Mouse (Mus musculus) midbrain, embryonic 10.5 days (tissue): ENCODE results near the gene Mecom. TPM values are rescaled to one million over a fixed set of nuclear protein-coding genes. Genes with fewer than 3 reads are reported as not detected.
"Not testable (repeated sequence)": the region's sequence is repeated elsewhere in the genome, so short reads cannot be mapped to it uniquely, and the experiment has no call there.

Experiments used
- DNase-seq: peaks from one replicate; pipeline ENCODE4 v3.0.0-alpha.2; 2017; ENCODE audit warnings: low spot score
- H3K27ac ChIP-seq: fragments of 300-500 bp; sonication (generic); replicated peaks from 2 replicates; pipeline ENCODE4 v1.5.1; 2016; ENCODE audit warnings: mild to moderate bottlenecking
- H3K27me3 ChIP-seq: fragments of 300-500 bp; sonication (generic); 2 replicates; pipeline ENCODE4 v1.6.1; 2016; ENCODE audit warnings: low read depth, mild to moderate bottlenecking; ENCODE audit not compliant: poor library complexity, severe bottlenecking
- H3K36me3 ChIP-seq: fragments of 300-500 bp; sonication (generic); 2 replicates; pipeline ENCODE4 v1.6.1; 2016; ENCODE audit warnings: mild to moderate bottlenecking, moderate library complexity
- H3K4me1 ChIP-seq: fragments of 300-500 bp; sonication (generic); 2 replicates; pipeline ENCODE4 v1.6.1; 2016
- H3K4me3 ChIP-seq: fragments of 300-500 bp; sonication (generic); 2 replicates; pipeline ENCODE4 v1.5.1; 2016; ENCODE audit warnings: mild to moderate bottlenecking, moderate library complexity
- H3K9me3 ChIP-seq: fragments of 300-500 bp; sonication (generic); replicated peaks from 2 replicates; pipeline ENCODE4 v1.6.1; 2016; ENCODE audit warnings: mild to moderate bottlenecking
- WGBS: fragments of 180-500 bp; shearing (Covaris S2); methylation state at CpG from one replicate; pipeline ENCODE4 v1.1.7; 2016; 5-methylcytosine and 5-hydroxymethylcytosine counted together
- polyA plus RNA-seq: library from polyadenylated mRNA; unstranded; fragments of >200 nt; fragmentation: Nextera tagmentation; extraction: Ambion mirVana; gene quantifications from 2 replicates; pipeline ENCODE4 v1.2.1, GENCODE M21; 2016

Mecom gene
- polyA plus RNA-seq, 1 experiment from 2014 or later = 22.6 TPM

DNA sequence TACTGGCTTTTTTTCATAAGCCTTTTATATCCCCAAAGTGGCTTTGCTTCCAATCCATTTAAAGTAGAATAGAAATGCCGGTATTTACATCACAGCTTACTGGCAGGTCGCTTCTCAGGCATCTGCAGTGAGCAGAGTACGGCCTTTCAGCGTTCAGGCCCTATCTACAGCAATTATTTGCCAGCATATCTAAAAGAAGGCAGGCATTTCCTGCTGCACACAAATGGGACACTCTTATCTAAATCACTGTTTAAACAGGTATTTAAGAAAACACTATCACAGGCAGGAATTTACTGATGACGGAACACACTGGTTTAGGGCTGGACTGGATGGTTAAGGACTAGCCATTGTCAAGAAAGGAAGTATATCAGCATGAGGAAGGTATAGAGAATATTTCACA is 301.9 kb downstream of the Mecom start:
- peaks cover 14% of the 10 kb centered on the region for H3K4me1 ChIP-seq
- WGBS = 86% methylated on average over 5 of the region's 5 CpGs
- H3K9me3 ChIP-seq = no peaks in the 10 kb centered on the region
- no peak overlapping the region for H3K4me3 ChIP-seq
- no peaks in the 10 kb centered on the region for H3K27me3 ChIP-seq
- DNase-seq = no peak
- no peaks in the 10 kb centered on the region for H3K36me3 ChIP-seq
- no peak overlapping the region for H3K27ac ChIP-seq

- 0 out of 2 replicates have a peak overlapping the region, but pooled peaks have one; percentile 10 for H3K27ac ChIP-seq
- no peaks in the 10 kb centered on the region for H3K9me3 ChIP-seq
- 39% methylated on average over 7 of the region's 7 CpGs for WGBS
- no peak overlapping the region for H3K4me3 ChIP-seq
- peaks cover 14% of the 10 kb centered on the region for H3K4me1 ChIP-seq
- H3K36me3 ChIP-seq = no peaks in the 10 kb centered on the region
- no peak for DNase-seq
- no peaks in the 10 kb centered on the region for H3K27me3 ChIP-seq
Measured at GRCm38 (mm10) chr3:30244401-30244871, 303.4 kb downstream of the Mecom start.

- H3K36me3 ChIP-seq = no peaks in the 10 kb centered on the region
- no peak for DNase-seq
- WGBS = 88% methylated on average over 8 of the region's 8 CpGs
- H3K4me3 ChIP-seq = no peak overlapping the region
- no peaks in the 10 kb centered on the region for H3K9me3 ChIP-seq
- no peaks in the 10 kb centered on the region for H3K27me3 ChIP-seq
- H3K4me1 ChIP-seq = peaks cover 14% of the 10 kb centered on the region
- H3K27ac ChIP-seq = no peak overlapping the region
Measured at GRCm38 (mm10) chr3:30243776-30244275, 304.0 kb downstream of the Mecom start.

DNA sequence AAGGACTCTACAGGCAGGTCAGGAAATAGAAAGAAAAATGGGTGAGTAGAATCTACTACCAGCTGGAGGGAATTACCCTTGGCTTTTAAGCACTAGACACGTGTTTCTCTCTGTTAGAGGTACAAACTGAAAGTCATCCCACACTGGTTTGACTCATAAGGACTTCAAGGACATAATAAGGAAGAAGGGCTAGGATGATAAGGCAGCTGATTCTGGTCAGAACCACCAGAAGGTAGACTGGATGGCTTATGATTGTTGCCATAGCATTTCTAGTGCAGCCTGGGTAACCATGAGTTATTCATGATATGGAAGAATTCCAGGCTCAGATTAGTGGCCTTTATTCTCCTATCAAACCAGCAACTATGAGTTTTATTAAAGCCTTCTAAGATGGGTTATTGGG is 308.4 kb downstream of the Mecom start:
- Histone ChIP-seq H3K27ac (no peak overlapping the region), H3K9me3 (no peaks in the 10 kb centered on the region), H3K27me3 (no peaks in the 10 kb centered on the region), H3K4me1 (peaks cover 8% of the 10 kb centered on the region), H3K4me3 (no peak overlapping the region), H3K36me3 (no peaks in the 10 kb centered on the region)
- peak; percentile 2 for DNase-seq
- 75% methylated on average over 1 of the region's 1 CpGs for WGBS

- Histone ChIP-seq H3K27me3 (no peaks in the 10 kb centered on the region), H3K27ac (no peak overlapping the region), H3K4me1 (no peaks in the 10 kb centered on the region), H3K9me3 (no peaks in the 10 kb centered on the region), H3K36me3 (no peaks in the 10 kb centered on the region), H3K4me3 (no peak overlapping the region)
- WGBS = 94% methylated on average over 5 of the region's 5 CpGs
- no peak for DNase-seq
Measured at GRCm38 (mm10) chr3:30237493-30237892, 310.3 kb downstream of the Mecom start.

GRCm38 (mm10) chr3:30234018-30234417 is 313.8 kb downstream of the Mecom start:
- Histone ChIP-seq H3K9me3 (no peaks in the 10 kb centered on the region), H3K27ac (no peak overlapping the region), H3K36me3 (no peaks in the 10 kb centered on the region), H3K27me3 (peaks cover 11% of the 10 kb centered on the region; the same call in 1 of the 2 replicates), H3K4me3 (no peak overlapping the region), H3K4me1 (no peaks in the 10 kb centered on the region)
- 95% methylated on average over 1 of the region's 1 CpGs for WGBS
- DNase-seq = peak; percentile 6

DNA sequence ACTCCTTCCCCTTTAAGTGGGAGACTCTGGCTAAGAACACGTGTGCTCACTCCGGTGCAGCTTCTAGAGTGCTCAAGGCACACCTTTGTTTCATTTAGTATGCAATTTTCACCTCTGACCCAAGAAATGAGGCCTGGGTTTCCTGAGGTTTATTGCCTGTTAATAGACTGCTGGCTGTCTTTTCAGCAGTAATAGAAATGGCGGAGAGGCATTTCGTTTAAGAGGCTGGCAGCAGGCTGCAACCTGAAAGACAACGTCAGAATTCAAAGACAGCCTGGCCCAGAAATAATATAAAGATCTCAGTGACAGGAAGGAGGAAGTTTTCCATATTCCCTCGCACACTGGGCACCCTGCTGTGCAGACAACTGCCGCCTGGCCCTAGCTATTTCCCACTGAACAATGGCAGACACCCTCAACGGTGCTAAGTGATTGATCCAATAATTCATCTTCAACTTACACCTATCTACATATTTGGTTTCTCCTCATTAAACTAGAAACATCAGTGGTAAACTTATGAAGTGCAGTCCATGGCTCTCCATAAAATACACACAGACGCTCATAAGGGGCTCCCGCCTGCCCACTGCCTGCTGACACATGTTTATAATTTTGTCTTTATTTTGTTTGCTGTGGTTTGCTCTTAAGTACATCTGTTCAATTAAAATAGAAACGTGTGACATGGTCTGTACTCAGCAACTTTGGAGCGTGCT is 319.7 kb downstream of the Mecom start:
- Histone ChIP-seq H3K4me3 (no peak overlapping the region), H3K27me3 (peaks cover 51% of the 10 kb centered on the region), H3K9me3 (no peaks in the 10 kb centered on the region), H3K4me1 (peaks cover 29% of the 10 kb centered on the region), H3K36me3 (no peaks in the 10 kb centered on the region), H3K27ac (peak overlapping the region; percentile 28; the same call in 1 of the 2 replicates)
- WGBS = 57% methylated on average over 12 of the region's 12 CpGs
- peak; percentile 11 for DNase-seq

DNA sequence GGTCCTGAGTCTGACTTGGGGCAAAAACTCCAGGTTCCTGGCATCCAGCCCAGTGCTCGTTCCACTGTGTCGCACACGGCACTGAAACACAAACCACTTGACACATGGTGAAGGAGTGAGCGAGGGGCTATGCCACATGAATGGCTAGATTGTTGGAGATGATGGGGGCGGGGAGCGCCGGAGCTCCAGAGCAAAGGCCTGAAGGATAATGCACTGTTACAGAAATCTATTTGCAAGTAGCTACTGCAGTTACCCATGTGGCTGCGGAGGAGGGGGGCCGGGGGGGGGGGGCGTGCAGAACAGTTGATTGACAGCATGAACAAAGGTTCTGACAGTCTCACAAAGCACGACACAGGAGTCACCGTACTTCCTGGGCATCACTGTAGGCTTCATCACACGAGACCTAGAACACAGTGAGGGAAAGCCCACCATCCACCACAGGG is 320.9 kb downstream of the Mecom start:
- 60% methylated on average over 13 of the region's 13 CpGs for WGBS
- H3K4me3 ChIP-seq = no peak overlapping the region
- H3K36me3 ChIP-seq = no peaks in the 10 kb centered on the region
- H3K27me3 ChIP-seq = peaks cover 62% of the 10 kb centered on the region
- peak overlapping the region; percentile 34 for H3K27ac ChIP-seq
- H3K4me1 ChIP-seq = peaks cover 41% of the 10 kb centered on the region
- peak; percentile 60 for DNase-seq
- no peaks in the 10 kb centered on the region for H3K9me3 ChIP-seq

DNA sequence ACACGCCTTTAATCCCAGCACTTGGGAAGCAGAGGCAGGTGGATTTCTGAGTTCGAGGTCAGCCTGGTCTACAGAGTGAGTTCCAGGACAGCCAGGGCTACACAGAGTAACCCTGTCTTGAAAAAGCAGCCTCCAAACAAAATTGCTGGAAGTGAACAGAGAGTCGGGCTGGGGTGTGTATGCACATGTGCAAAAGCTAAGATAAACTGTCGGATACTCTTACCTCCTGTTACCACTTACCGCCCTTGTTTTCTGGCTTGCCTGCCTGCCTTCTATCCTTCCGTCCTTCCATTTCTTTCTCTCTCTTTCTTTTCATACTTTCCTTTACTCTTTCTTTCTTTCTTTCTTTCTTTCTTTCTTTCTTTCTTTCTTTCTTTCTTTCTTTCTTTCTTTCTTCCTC is 322.6 kb downstream of the Mecom start:
- peaks cover 58% of the 10 kb centered on the region for H3K4me1 ChIP-seq
- not testable (repeated sequence) for DNase-seq
- WGBS = 86% methylated on average over 6 of the region's 6 CpGs

GRCm38 (mm10) chr3:30220701-30221412 is 327.0 kb downstream of the Mecom start:
- Histone ChIP-seq H3K27ac (peak overlapping the region; percentile 68), H3K27me3 (peaks cover 78% of the 10 kb centered on the region), H3K4me1 (peaks cover 63% of the 10 kb centered on the region), H3K4me3 (peak overlapping the region; percentile 33), H3K9me3 (no peaks in the 10 kb centered on the region), H3K36me3 (no peaks in the 10 kb centered on the region)
- peak; percentile 66 for DNase-seq
- WGBS = 21% methylated on average over 19 of the region's 19 CpGs

More for the DNA sequence above, 322.6 kb downstream of the Mecom start:
- H3K4me3 ChIP-seq, H3K36me3 ChIP-seq, H3K27ac ChIP-seq, H3K9me3 ChIP-seq: not testable (repeated sequence)
- H3K27me3 ChIP-seq = peaks cover 63% of the 10 kb centered on the region

DNA sequence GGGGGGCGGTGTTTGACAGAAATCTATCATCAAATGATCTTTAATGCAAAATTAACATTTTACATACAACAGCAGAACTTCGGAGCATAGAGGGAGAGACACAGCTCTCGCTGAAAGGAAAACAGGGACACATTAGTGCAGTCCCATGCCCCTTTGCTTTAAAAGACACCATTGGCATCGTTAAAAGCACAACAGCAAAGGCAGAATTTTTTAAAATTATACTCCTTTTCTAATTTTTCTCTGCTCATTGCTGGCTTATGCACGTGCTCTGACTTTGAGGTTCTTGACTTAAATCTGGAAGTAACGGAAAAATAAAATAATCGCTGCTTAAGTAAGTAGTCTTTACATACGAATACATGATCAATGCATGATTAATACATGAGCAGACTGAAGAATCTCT is 327.9 kb downstream of the Mecom start:
- Histone ChIP-seq H3K36me3 (no peaks in the 10 kb centered on the region), H3K9me3 (no peaks in the 10 kb centered on the region), H3K27me3 (peaks cover 77% of the 10 kb centered on the region), H3K27ac (peak overlapping the region; percentile 70), H3K4me1 (peaks cover 61% of the 10 kb centered on the region), H3K4me3 (peak overlapping the region; percentile 46)
- 21% methylated on average over 8 of the region's 8 CpGs for WGBS
- DNase-seq = no peak

GRCm38 (mm10) chr3:30219190-30219884 is 328.5 kb downstream of the Mecom start:
- WGBS = 4% methylated on average over 21 of the region's 21 CpGs
- Histone ChIP-seq H3K4me3 (peak overlapping the region; percentile 46), H3K27ac (peak overlapping the region; percentile 70), H3K36me3 (no peaks in the 10 kb centered on the region), H3K9me3 (no peaks in the 10 kb centered on the region), H3K4me1 (peaks cover 65% of the 10 kb centered on the region), H3K27me3 (peaks cover 77% of the 10 kb centered on the region)
- DNase-seq = peak; percentile 69
